8 mouse cellular contexts compared by ENCODE assay signal in genomic region chr5:137315084-137315903, GRCm38 (mm10). TPM values are rescaled to one million over a fixed set of nuclear protein-coding genes. Genes with fewer than 3 reads are reported as not detected.
DNase-seq lines count a peak whose midpoint lies in the region; ATAC-seq and TF ChIP-seq lines count a peak whose summit lies in the region.

No protein-coding gene starts in this region.

- DNase-seq in cerebellum, postnatal 14 days, result peak; percentile 42 to 68
- DNase-seq in cerebellum, adult 11-12 months, result no peak
- peak; percentile 47 to 50 for DNase-seq in B cell, adult 2 months
- peak; percentile 47 for DNase-seq in embryonic facial prominence, embryonic 11.5 days (ENCODE audit: low spot score)
- peak; percentile 61 for DNase-seq in liver, postnatal 0 days
- DNase-seq in layer of hippocampus, postnatal 14 days (ENCODE audit: low spot score in 2 of 2), result no peak

- TF ChIP-seq EP300 in liver, postnatal 0 days (IDR thresholded peaks at IDR 0.05; ENCODE audit: low read depth), result no peak

- H3K4me1 ChIP-seq in embryonic facial prominence, embryonic 11.5 days (ENCODE audit: control insufficient read depth, insufficient read depth, low read length), result peaks cover 15% of the 10 kb centered on the region
- H3K4me1 ChIP-seq in hindbrain, embryonic 15.5 days (replicated peaks), result peaks cover 28% of the 10 kb centered on the region
- peaks cover 25% of the 10 kb centered on the region for H3K4me1 ChIP-seq in liver, postnatal 0 days (ENCODE audit: insufficient read depth)
- H3K4me1 ChIP-seq in neural tube, embryonic 15.5 days, result peaks cover 26% of the 10 kb centered on the region

- no peak overlapping the region for H3K4me3 ChIP-seq in embryonic facial prominence, embryonic 11.5 days (ENCODE audit: low read depth, low read length)
- H3K4me3 ChIP-seq in hindbrain, embryonic 15.5 days, result no peak overlapping the region
- H3K4me3 ChIP-seq in liver, postnatal 0 days (ENCODE audit: low read depth, low read length), result no peak overlapping the region
- no peak overlapping the region for H3K4me3 ChIP-seq in neural tube, embryonic 15.5 days (replicated peaks)

- peak; percentile 72 for TF ChIP-seq CTCF in liver, postnatal 0 days (IDR thresholded peaks at IDR 0.05; ENCODE audit: low read depth)

- no peaks in the 10 kb centered on the region; the same call in 1 of the 2 replicates for H3K36me3 ChIP-seq in embryonic facial prominence, embryonic 11.5 days (replicated peaks; ENCODE audit: control insufficient read depth, insufficient read depth, low read depth, low read length)
- peaks cover 13% of the 10 kb centered on the region; the same call in 1 of the 2 replicates for H3K36me3 ChIP-seq in hindbrain, embryonic 15.5 days
- H3K36me3 ChIP-seq in liver, postnatal 0 days (replicated peaks; ENCODE audit: insufficient read depth, low read length), result peaks cover 9% of the 10 kb centered on the region; the same call in 1 of the 2 replicates
- H3K36me3 ChIP-seq in neural tube, embryonic 15.5 days, result peaks cover 34% of the 10 kb centered on the region

- peak overlapping the region; percentile 91 for H3K9ac ChIP-seq in embryonic facial prominence, embryonic 11.5 days (replicated peaks; ENCODE audit: low read length)
- H3K9ac ChIP-seq in hindbrain, embryonic 15.5 days, result no peak overlapping the region
- H3K9ac ChIP-seq in liver, postnatal 0 days (replicated peaks), result no peak overlapping the region; the same call in 1 of the 2 replicates
- no peak overlapping the region for H3K9ac ChIP-seq in neural tube, embryonic 15.5 days (replicated peaks)

- no peaks in the 10 kb centered on the region for H3K27me3 ChIP-seq in embryonic facial prominence, embryonic 11.5 days (ENCODE audit: control insufficient read depth, insufficient read depth, low read length)
- H3K27me3 ChIP-seq in hindbrain, embryonic 15.5 days, result no peaks in the 10 kb centered on the region
- H3K27me3 ChIP-seq in liver, postnatal 0 days (ENCODE audit: insufficient read depth, low read length), result no peaks in the 10 kb centered on the region
- H3K27me3 ChIP-seq in neural tube, embryonic 15.5 days (replicated peaks), result no peaks in the 10 kb centered on the region

- H3K27ac ChIP-seq in embryonic facial prominence, embryonic 11.5 days (replicated peaks; ENCODE audit: low read depth, low read length), result peak overlapping the region; percentile 68
- no peak overlapping the region for H3K27ac ChIP-seq in hindbrain, embryonic 15.5 days (replicated peaks)
- H3K27ac ChIP-seq in liver, postnatal 0 days (ENCODE audit: low read depth), result no peak overlapping the region
- peak overlapping the region; percentile 73; the same call in 1 of the 2 replicates for H3K27ac ChIP-seq in neural tube, embryonic 15.5 days (replicated peaks)

- ATAC-seq in embryonic facial prominence, embryonic 11.5 days (replicated peaks; ENCODE audit: insufficient number of reproducible peaks, low FRiP score, low TSS enrichment, low read depth), result peak; percentile 40; the same call in 1 of the 2 replicates
- ATAC-seq in hindbrain, embryonic 15.5 days (ENCODE audit: low FRiP score, low read depth), result peak; percentile 15; the same call in 1 of the 2 replicates
- peak; percentile 52; the same call in 1 of the 2 replicates for ATAC-seq in liver, postnatal 0 days
- no peak for ATAC-seq in neural tube, embryonic 15.5 days (ENCODE audit: low FRiP score)

- H3K9me3 ChIP-seq in embryonic facial prominence, embryonic 11.5 days (replicated peaks; ENCODE audit: control insufficient read depth, low read length), result no peaks in the 10 kb centered on the region
- H3K9me3 ChIP-seq in hindbrain, embryonic 15.5 days, result no peaks in the 10 kb centered on the region
- H3K9me3 ChIP-seq in liver, postnatal 0 days (ENCODE audit: low read length), result no peaks in the 10 kb centered on the region
- no peaks in the 10 kb centered on the region for H3K9me3 ChIP-seq in neural tube, embryonic 15.5 days (replicated peaks)

- no peak overlapping the region for H3K4me2 ChIP-seq in embryonic facial prominence, embryonic 11.5 days (ENCODE audit: low read depth, low read length)
- H3K4me2 ChIP-seq in hindbrain, embryonic 15.5 days, result no peak overlapping the region
- no peak overlapping the region for H3K4me2 ChIP-seq in liver, postnatal 0 days (ENCODE audit: low read depth, low read length)
- peak overlapping the region; percentile 56; the same call in 1 of the 2 replicates for H3K4me2 ChIP-seq in neural tube, embryonic 15.5 days

- 39% methylated on average over 30 of the region's 30 CpGs for WGBS in embryonic facial prominence, embryonic 11.5 days
- 44% methylated on average over 30 of the region's 30 CpGs for WGBS in hindbrain, embryonic 15.5 days
- 51% methylated on average over 30 of the region's 30 CpGs for WGBS in liver, postnatal 0 days (ENCODE audit: insufficient replicate concordance)
- WGBS in neural tube, embryonic 15.5 days, result 40% methylated on average over 30 of the region's 30 CpGs

RNA-seq across cellular contexts. Expression of gene Trip6, which starts 1.1 kb away (rescaled TPM):
- polyA plus RNA-seq in embryonic facial prominence, embryonic 11.5 days (2014; fragmentation: Nextera tagmentation; extraction: Ambion mirVana), result 40.3 and 51.8 TPM in 2 replicates
- 17.3 TPM in 2 replicates for polyA plus RNA-seq in hindbrain, embryonic 15.5 days (2015; fragmentation: Nextera tagmentation; extraction: Ambion mirVana)
- polyA plus RNA-seq in liver, postnatal 0 days (2015; fragmentation: Nextera tagmentation; extraction: Ambion mirVana), result 7.5 and 9.2 TPM in 2 replicates
- polyA plus RNA-seq in neural tube, embryonic 15.5 days (2015; fragmentation: Nextera tagmentation; extraction: Ambion mirVana), result 14.0 and 26.0 TPM in 2 replicates
- 1 to 10 TPM; 4.6 to 6.0 TPM for total RNA-seq in layer of hippocampus, postnatal 14 days (2021)

RNA-seq across cellular contexts. Expression of gene Srrt, which starts 7.8 kb away (rescaled TPM):
- polyA plus RNA-seq in embryonic facial prominence, embryonic 11.5 days (2014; fragmentation: Nextera tagmentation; extraction: Ambion mirVana), result 136 and 148 TPM in 2 replicates
- polyA plus RNA-seq in hindbrain, embryonic 15.5 days (2015; fragmentation: Nextera tagmentation; extraction: Ambion mirVana), result 100 and 103 TPM in 2 replicates
- polyA plus RNA-seq in liver, postnatal 0 days (2015; fragmentation: Nextera tagmentation; extraction: Ambion mirVana), result 24.1 and 28.2 TPM in 2 replicates
- polyA plus RNA-seq in neural tube, embryonic 15.5 days (2015; fragmentation: Nextera tagmentation; extraction: Ambion mirVana), result 90.7 and 94.3 TPM in 2 replicates
- 100 to 1,000 TPM; 189 to 217 TPM for total RNA-seq in layer of hippocampus, postnatal 14 days (2021)

RNA-seq across cellular contexts. Expression of gene Slc12a9, which starts 18.1 kb away (rescaled TPM):
- 3.0 and 4.2 TPM in 2 replicates for polyA plus RNA-seq in embryonic facial prominence, embryonic 11.5 days (2014; fragmentation: Nextera tagmentation; extraction: Ambion mirVana)
- polyA plus RNA-seq in hindbrain, embryonic 15.5 days (2015; fragmentation: Nextera tagmentation; extraction: Ambion mirVana), result 24.6 and 26.8 TPM in 2 replicates
- 2.9 and 3.2 TPM in 2 replicates for polyA plus RNA-seq in liver, postnatal 0 days (2015; fragmentation: Nextera tagmentation; extraction: Ambion mirVana)
- polyA plus RNA-seq in neural tube, embryonic 15.5 days (2015; fragmentation: Nextera tagmentation; extraction: Ambion mirVana), result 26.5 and 26.8 TPM in 2 replicates
- total RNA-seq in layer of hippocampus, postnatal 14 days (2021), result 10 to 100 TPM; 29.7 to 35.5 TPM

RNA-seq across cellular contexts. Expression of gene Ufsp1, which starts 20.9 kb away (rescaled TPM):
- polyA plus RNA-seq in embryonic facial prominence, embryonic 11.5 days (2014; fragmentation: Nextera tagmentation; extraction: Ambion mirVana), result 6.6 and 7.8 TPM in 2 replicates
- 20.1 and 24.0 TPM in 2 replicates for polyA plus RNA-seq in hindbrain, embryonic 15.5 days (2015; fragmentation: Nextera tagmentation; extraction: Ambion mirVana)
- polyA plus RNA-seq in liver, postnatal 0 days (2015; fragmentation: Nextera tagmentation; extraction: Ambion mirVana), result 9.1 and 9.5 TPM in 2 replicates
- polyA plus RNA-seq in neural tube, embryonic 15.5 days (2015; fragmentation: Nextera tagmentation; extraction: Ambion mirVana), result 29.0 and 29.5 TPM in 2 replicates
- 10 to 100 TPM; 18.0 to 19.9 TPM for total RNA-seq in layer of hippocampus, postnatal 14 days (2021)

RNA-seq across cellular contexts. Expression of gene Ache, which starts 28.0 kb away (rescaled TPM):
- polyA plus RNA-seq in embryonic facial prominence, embryonic 11.5 days (2014; fragmentation: Nextera tagmentation; extraction: Ambion mirVana), result 3.5 and 6.3 TPM in 2 replicates
- polyA plus RNA-seq in hindbrain, embryonic 15.5 days (2015; fragmentation: Nextera tagmentation; extraction: Ambion mirVana), result 68.4 and 69.9 TPM in 2 replicates
- polyA plus RNA-seq in liver, postnatal 0 days (2015; fragmentation: Nextera tagmentation; extraction: Ambion mirVana), result 10.3 and 11.1 TPM in 2 replicates
- 98.6 and 103 TPM in 2 replicates for polyA plus RNA-seq in neural tube, embryonic 15.5 days (2015; fragmentation: Nextera tagmentation; extraction: Ambion mirVana)
- total RNA-seq in layer of hippocampus, postnatal 14 days (2021), result 100 to 1,000 TPM in 1 of 2 experiments, 10 to 100 TPM in 1; 85.6 to 100 TPM

Comparison
In these comparisons a context has a peak if more than half of its experiments do, and no peak if none do; other contexts are left out.
1. DNase-seq: peak in cerebellum, postnatal 14 days (2 of 2), B cell, adult 2 months (2 of 2), embryonic facial prominence, embryonic 11.5 days (single experiment) and liver, postnatal 0 days (single experiment); none in cerebellum, adult 11-12 months (single experiment) and layer of hippocampus, postnatal 14 days (0 of 2).
2. H3K27ac ChIP-seq: peak in embryonic facial prominence, embryonic 11.5 days (single experiment) and neural tube, embryonic 15.5 days (single experiment); none in hindbrain, embryonic 15.5 days (single experiment) and liver, postnatal 0 days (single experiment).